In the genomic region with DNA sequence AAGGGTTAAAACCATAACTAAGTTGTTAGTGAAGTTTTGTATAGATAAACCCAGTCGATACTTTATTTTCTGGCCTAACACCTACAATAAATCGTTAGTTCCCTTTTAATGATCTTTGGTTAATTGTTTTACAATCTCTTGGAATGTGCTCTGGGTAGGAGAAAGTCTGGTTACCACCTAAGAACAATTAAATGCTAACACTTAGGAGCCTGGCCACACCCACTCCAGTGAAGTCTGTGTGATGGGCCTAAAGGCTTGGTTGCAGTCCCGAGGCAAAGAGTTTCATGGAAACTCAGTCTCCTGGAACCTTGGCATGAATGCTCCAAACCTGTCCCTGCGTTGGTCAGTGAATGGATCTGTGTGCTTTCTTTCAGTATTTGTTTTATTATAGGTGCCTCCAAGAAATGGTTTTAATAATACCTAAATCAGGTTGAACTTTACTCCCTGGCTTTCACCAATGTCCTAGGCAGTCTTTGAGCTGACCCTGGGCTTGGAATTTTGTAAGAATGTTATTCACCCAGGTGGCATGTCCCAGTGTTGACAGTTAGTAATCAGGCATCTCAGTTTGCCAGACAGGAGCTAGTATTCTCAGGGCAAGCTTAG, we compare ENCODE assay signal across 14 mouse cellular contexts. TPM values are rescaled to one million over a fixed set of nuclear protein-coding genes. Genes with fewer than 3 reads are reported as not detected.
DNase-seq lines count a peak whose midpoint lies in the region; ATAC-seq and TF ChIP-seq lines count a peak whose summit lies in the region.
"Not testable (repeated sequence)": the region's sequence is repeated elsewhere in the genome, so short reads cannot be mapped to it uniquely, and the experiment has no call there.
"Had no signal": no experiment of that assay in that cellular context is flagged by ENCODE, and none has a peak within 500 bp of the region (broad histone marks: within the 10 kb centered on the region; RNA-seq: fewer than 3 reads in every experiment).

No protein-coding gene starts in this region.

- WGBS in intestine, embryonic 15.5 days, result 19% methylated on average over 4 of the region's 4 CpGs
- 16% methylated on average over 4 of the region's 4 CpGs for WGBS in intestine, postnatal 0 days
- 13% methylated on average over 4 of the region's 4 CpGs for WGBS in large intestine, adult 2 months
- WGBS in limb, embryonic 12.5 days, result 14% methylated on average over 4 of the region's 4 CpGs

- H3K4me1 ChIP-seq in intestine, embryonic 15.5 days (replicated peaks); intestine, postnatal 0 days (replicated peaks; ENCODE audit: control insufficient read depth, insufficient read depth, low read length); limb, embryonic 12.5 days (replicated peaks): not testable (repeated sequence)

- H3K4me3 ChIP-seq in intestine, embryonic 15.5 days (replicated peaks); intestine, postnatal 0 days (ENCODE audit: low read depth, low read length); limb, embryonic 12.5 days (replicated peaks): not testable (repeated sequence)

- peak; percentile 3 to 11 for DNase-seq in kidney, adult 8-10 months
- DNase-seq in large intestine, adult 2 months (ENCODE audit: low read depth, low spot score), result peak; percentile 47

- peak; percentile 81 for ATAC-seq in intestine, embryonic 15.5 days
- ATAC-seq in intestine, postnatal 0 days, result peak; percentile 67
- ATAC-seq in limb, embryonic 12.5 days (ENCODE audit: insufficient number of reproducible peaks, insufficient read depth, low FRiP score, low TSS enrichment, low read depth), result peak; percentile 68

- H3K9me3 ChIP-seq in intestine, embryonic 15.5 days; intestine, postnatal 0 days (ENCODE audit: control insufficient read depth); limb, embryonic 12.5 days: not testable (repeated sequence)

- not testable (repeated sequence) for H3K9ac ChIP-seq in intestine, embryonic 15.5 days; intestine, postnatal 0 days (ENCODE audit: low read depth, low read length); limb, embryonic 12.5 days (replicated peaks)

- H3K27ac ChIP-seq in intestine, embryonic 15.5 days; intestine, postnatal 0 days (ENCODE audit: low read depth, low read length); limb, embryonic 12.5 days: not testable (repeated sequence)

- not testable (repeated sequence) for H3K27me3 ChIP-seq in intestine, embryonic 15.5 days (replicated peaks); intestine, postnatal 0 days (replicated peaks; ENCODE audit: control insufficient read depth, insufficient read depth, low read length); limb, embryonic 12.5 days

- H3K36me3 ChIP-seq in intestine, embryonic 15.5 days; intestine, postnatal 0 days (ENCODE audit: control insufficient read depth, insufficient read depth); limb, embryonic 12.5 days: not testable (repeated sequence)

- H3K4me2 ChIP-seq in intestine, embryonic 15.5 days (replicated peaks); intestine, postnatal 0 days (replicated peaks; ENCODE audit: low read depth); limb, embryonic 12.5 days: not testable (repeated sequence)

- TF ChIP-seq CTCF in intestine, postnatal 0 days (IDR thresholded peaks at IDR 0.05; ENCODE audit: low read depth), result not testable (repeated sequence)

RNA-seq across cellular contexts. Expression of gene Slco1b2, which starts 38.6 kb away (rescaled TPM):
- polyA plus RNA-seq in intestine, embryonic 15.5 days (2015; fragmentation: Nextera tagmentation; extraction: Ambion mirVana), result 0.05 TPM in 1 of 2 replicates, not detected in the other
- 0.05 and 0.08 TPM in 2 replicates for polyA plus RNA-seq in intestine, postnatal 0 days (2015; fragmentation: Nextera tagmentation; extraction: Ambion mirVana)
- not detected in 2 replicates for polyA plus RNA-seq in large intestine, adult 2 months (2012; rRNA removed)
- polyA plus RNA-seq in limb, embryonic 12.5 days (2016; fragmentation: Nextera tagmentation; extraction: Ambion mirVana), result not detected in 2 replicates
- polyA plus RNA-seq: activated CD4-positive, CD25-positive, alpha-beta regulatory T cell, adult 4 months; C2C12; embryonic facial prominence, embryonic 10.5 days; embryonic facial prominence, embryonic 12.5 days; embryonic facial prominence, embryonic 14.5 days; forebrain, embryonic 11.5 days; forebrain, embryonic 13.5 days; forebrain, embryonic 15.5 days; forebrain, postnatal 0 days had no signal
